Mouse (Mus musculus): Measurements from ENCODE around the gene Mier2. TPM values are rescaled to one million over a fixed set of nuclear protein-coding genes. Genes with fewer than 3 reads are reported as not detected.

The Mier2 gene
- polyA plus RNA-seq (2014; fragmentation: Illumina TruSeq; extraction: RNeasy Lipid Tissue Mini Kit (QIAGEN cat#74804); ENCODE audit: low read depth, low replicate concordance): not detected

GRCm38 (mm10) chr10:79554330-79555237, at the start of gene Mier2:
TSS of gene Mier2 (minus strand) at chr10:79555199.

GRCm38 (mm10) chr10:79587061-79587751, 32.2 kb upstream of the Mier2 start, which contains the start of gene Theg:
TSS of gene Theg (minus strand) at chr10:79587331.

GRCm38 (mm10) chr10:79533126-79533911, 21.7 kb downstream of the Mier2 start, which contains the start of gene Plpp2:
TSS of gene Plpp2 (minus strand) at chr10:79533796.

Other genes with a start within 250 kb of the Mier2 start
- gene Vmn2r82, start 198.7 kb downstream of the Mier2 start, polyA plus RNA-seq (2014; fragmentation: Illumina TruSeq; extraction: RNeasy Lipid Tissue Mini Kit (QIAGEN cat#74804); ENCODE audit: low read depth, low replicate concordance): not detected
- not detected for gene Vmn2r83, start 86.5 kb downstream of the Mier2 start, polyA plus RNA-seq (2014; fragmentation: Illumina TruSeq; extraction: RNeasy Lipid Tissue Mini Kit (QIAGEN cat#74804); ENCODE audit: low read depth, low replicate concordance)
- gene Plpp2, start 21.4 kb downstream of the Mier2 start, polyA plus RNA-seq (2014; fragmentation: Illumina TruSeq; extraction: RNeasy Lipid Tissue Mini Kit (QIAGEN cat#74804); ENCODE audit: low read depth, low replicate concordance): 3.4 TPM
- not detected for gene Theg, start 32.1 kb upstream of the Mier2 start, polyA plus RNA-seq (2014; fragmentation: Illumina TruSeq; extraction: RNeasy Lipid Tissue Mini Kit (QIAGEN cat#74804); ENCODE audit: low read depth, low replicate concordance)
- not detected for gene C2cd4c, start 58.8 kb upstream of the Mier2 start, polyA plus RNA-seq (2014; fragmentation: Illumina TruSeq; extraction: RNeasy Lipid Tissue Mini Kit (QIAGEN cat#74804); ENCODE audit: low read depth, low replicate concordance)
- not detected for gene Shc2, start 82.7 kb upstream of the Mier2 start, polyA plus RNA-seq (2014; fragmentation: Illumina TruSeq; extraction: RNeasy Lipid Tissue Mini Kit (QIAGEN cat#74804); ENCODE audit: low read depth, low replicate concordance)
- gene Odf3l2, start 90.5 kb upstream of the Mier2 start, polyA plus RNA-seq (2014; fragmentation: Illumina TruSeq; extraction: RNeasy Lipid Tissue Mini Kit (QIAGEN cat#74804); ENCODE audit: low read depth, low replicate concordance): not detected
- not detected for gene Madcam1, start 109.4 kb upstream of the Mier2 start, polyA plus RNA-seq (2014; fragmentation: Illumina TruSeq; extraction: RNeasy Lipid Tissue Mini Kit (QIAGEN cat#74804); ENCODE audit: low read depth, low replicate concordance)
- gene Tpgs1, start 114.2 kb upstream of the Mier2 start, polyA plus RNA-seq (2014; fragmentation: Illumina TruSeq; extraction: RNeasy Lipid Tissue Mini Kit (QIAGEN cat#74804); ENCODE audit: low read depth, low replicate concordance): not detected
- not detected for gene Cdc34, start 127.0 kb upstream of the Mier2 start, polyA plus RNA-seq (2014; fragmentation: Illumina TruSeq; extraction: RNeasy Lipid Tissue Mini Kit (QIAGEN cat#74804); ENCODE audit: low read depth, low replicate concordance)
- not detected for gene Gzmm, start 133.8 kb upstream of the Mier2 start, polyA plus RNA-seq (2014; fragmentation: Illumina TruSeq; extraction: RNeasy Lipid Tissue Mini Kit (QIAGEN cat#74804); ENCODE audit: low read depth, low replicate concordance)
- gene Bsg, start 149.3 kb upstream of the Mier2 start, polyA plus RNA-seq (2014; fragmentation: Illumina TruSeq; extraction: RNeasy Lipid Tissue Mini Kit (QIAGEN cat#74804); ENCODE audit: low read depth, low replicate concordance): 293 TPM
- not detected for gene Hcn2, start 161.4 kb upstream of the Mier2 start, polyA plus RNA-seq (2014; fragmentation: Illumina TruSeq; extraction: RNeasy Lipid Tissue Mini Kit (QIAGEN cat#74804); ENCODE audit: low read depth, low replicate concordance)
- gene Polrmt, start 191.4 kb upstream of the Mier2 start, polyA plus RNA-seq (2014; fragmentation: Illumina TruSeq; extraction: RNeasy Lipid Tissue Mini Kit (QIAGEN cat#74804); ENCODE audit: low read depth, low replicate concordance): 4.2 TPM
- not detected for gene Fgf22, start 199.9 kb upstream of the Mier2 start, polyA plus RNA-seq (2014; fragmentation: Illumina TruSeq; extraction: RNeasy Lipid Tissue Mini Kit (QIAGEN cat#74804); ENCODE audit: low read depth, low replicate concordance)
- gene Rnf126, start 211.8 kb upstream of the Mier2 start, polyA plus RNA-seq (2014; fragmentation: Illumina TruSeq; extraction: RNeasy Lipid Tissue Mini Kit (QIAGEN cat#74804); ENCODE audit: low read depth, low replicate concordance): 0.36 TPM
- 2.6 TPM for gene Fstl3, start 222.1 kb upstream of the Mier2 start, polyA plus RNA-seq (2014; fragmentation: Illumina TruSeq; extraction: RNeasy Lipid Tissue Mini Kit (QIAGEN cat#74804); ENCODE audit: low read depth, low replicate concordance)
- gene Prss57, start 235.8 kb upstream of the Mier2 start, polyA plus RNA-seq (2014; fragmentation: Illumina TruSeq; extraction: RNeasy Lipid Tissue Mini Kit (QIAGEN cat#74804); ENCODE audit: low read depth, low replicate concordance): not detected
- gene Palm, start 238.4 kb upstream of the Mier2 start, polyA plus RNA-seq (2014; fragmentation: Illumina TruSeq; extraction: RNeasy Lipid Tissue Mini Kit (QIAGEN cat#74804); ENCODE audit: low read depth, low replicate concordance): 1.1 TPM

All from kidney, adult 10 weeks (tissue).